Mouse (Mus musculus): ENCODE data around the gene Foxp4. TPM values are rescaled to one million over a fixed set of nuclear protein-coding genes. Genes with fewer than 3 reads are reported as not detected.
A peak's percentile ranks its signal among the peaks of the same experiment; 100 is the strongest.

Foxp4 gene
- polyA plus RNA-seq, 1 experiment: 100 TPM

DNA sequence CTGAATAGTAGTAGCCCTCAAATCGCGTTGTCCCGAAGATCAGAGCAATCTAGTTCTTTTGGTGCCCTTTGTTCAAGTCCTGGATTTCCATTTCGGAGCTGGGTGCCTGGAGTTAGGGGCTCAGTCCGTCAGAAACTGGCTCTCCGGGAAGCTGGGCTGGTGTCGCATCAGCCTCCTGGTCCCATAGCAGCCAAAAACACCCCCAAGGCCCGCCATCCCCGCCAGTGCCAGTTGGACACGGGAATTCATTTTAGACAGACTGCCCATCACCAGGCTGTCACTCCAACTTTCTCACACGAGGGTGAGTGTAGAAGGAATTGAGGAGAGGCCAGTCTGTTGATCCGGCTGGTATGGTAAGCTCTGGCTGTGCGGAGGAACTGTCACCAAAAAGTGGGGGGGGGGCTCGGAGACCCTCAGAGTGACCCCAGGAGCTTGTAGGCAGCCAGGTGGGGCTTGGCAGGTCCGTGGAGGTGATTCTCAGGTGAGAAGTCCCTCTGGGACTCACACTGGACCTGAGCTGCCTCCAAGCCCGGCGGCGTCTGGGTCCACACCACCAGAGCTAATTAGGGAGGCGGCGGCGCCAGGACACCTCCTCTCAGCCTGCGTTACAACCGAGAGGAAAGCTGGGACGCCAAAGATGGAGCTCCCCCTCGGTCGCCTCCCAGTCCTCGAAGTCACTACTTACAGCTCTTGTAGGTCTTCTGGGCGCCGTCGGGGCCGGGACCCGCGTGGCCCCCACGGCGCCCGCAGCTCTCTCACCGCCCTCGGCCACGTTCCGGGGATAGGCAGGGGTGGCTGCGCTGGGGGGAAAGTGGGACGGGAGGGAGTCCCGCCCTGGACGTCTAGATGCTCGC is 90.6 kb downstream of the Foxp4 start:
- peak; percentile 20 for DNase-seq
- H3K4me3 ChIP-seq (replicated peaks; ENCODE audit: extremely low read depth, low read depth, low read length): peak overlapping the region; percentile 70
- no peak for TF ChIP-seq POLR2A (IDR thresholded peaks at IDR 0.05; ENCODE audit: borderline replicate concordance, extremely low read depth, low read depth, low read length)
- WGBS: 1% methylated on average over 45 of the region's 45 CpGs
- H3K4me1 ChIP-seq (ENCODE audit: control insufficient read depth, insufficient read depth, low read length): peaks cover 3% of the 10 kb centered on the region; the same call in 1 of the 2 replicates

DNA sequence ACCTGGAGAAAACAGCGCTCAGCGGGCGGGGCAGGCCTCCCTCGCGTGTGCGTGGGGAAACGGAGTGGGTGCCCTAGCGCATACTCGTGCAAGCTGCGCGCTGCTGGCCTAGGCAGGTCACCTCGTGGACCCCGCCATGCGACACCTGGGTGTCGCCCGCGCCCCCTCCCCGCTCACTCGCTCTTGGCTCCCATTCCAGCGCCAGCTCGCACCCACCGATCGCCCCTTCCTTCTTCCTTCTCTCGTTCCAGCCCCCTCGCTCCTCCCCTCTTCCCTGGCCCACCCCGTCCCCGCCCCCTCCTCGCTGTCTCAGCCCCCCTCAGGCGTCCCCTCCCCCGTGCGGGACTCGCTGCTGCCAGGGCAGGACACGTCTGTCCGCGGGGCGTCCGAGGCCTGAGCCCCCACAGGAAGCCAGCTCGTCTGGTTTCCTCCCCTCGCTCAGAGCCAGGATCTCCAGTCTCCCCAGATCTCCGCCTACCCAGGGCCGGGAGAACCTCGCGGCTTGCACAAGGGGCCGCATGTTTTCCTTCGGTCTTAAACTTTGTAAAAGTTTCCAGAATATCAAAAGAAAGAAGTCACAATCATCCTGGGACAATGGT is 91.3 kb downstream of the Foxp4 start:
- peak overlapping the region; percentile 70 for H3K4me3 ChIP-seq (replicated peaks; ENCODE audit: extremely low read depth, low read depth, low read length)
- 1% methylated on average over 42 of the region's 45 CpGs for WGBS
- peak; percentile 42 for DNase-seq
- H3K4me1 ChIP-seq (ENCODE audit: control insufficient read depth, insufficient read depth, low read length): peaks cover 3% of the 10 kb centered on the region; the same call in 1 of the 2 replicates
- TF ChIP-seq POLR2A (IDR thresholded peaks at IDR 0.05; ENCODE audit: borderline replicate concordance, extremely low read depth, low read depth, low read length) (no peak), CTCF (IDR thresholded peaks at IDR 0.05; ENCODE audit: insufficient read depth, low read length) (no peak)

DNA sequence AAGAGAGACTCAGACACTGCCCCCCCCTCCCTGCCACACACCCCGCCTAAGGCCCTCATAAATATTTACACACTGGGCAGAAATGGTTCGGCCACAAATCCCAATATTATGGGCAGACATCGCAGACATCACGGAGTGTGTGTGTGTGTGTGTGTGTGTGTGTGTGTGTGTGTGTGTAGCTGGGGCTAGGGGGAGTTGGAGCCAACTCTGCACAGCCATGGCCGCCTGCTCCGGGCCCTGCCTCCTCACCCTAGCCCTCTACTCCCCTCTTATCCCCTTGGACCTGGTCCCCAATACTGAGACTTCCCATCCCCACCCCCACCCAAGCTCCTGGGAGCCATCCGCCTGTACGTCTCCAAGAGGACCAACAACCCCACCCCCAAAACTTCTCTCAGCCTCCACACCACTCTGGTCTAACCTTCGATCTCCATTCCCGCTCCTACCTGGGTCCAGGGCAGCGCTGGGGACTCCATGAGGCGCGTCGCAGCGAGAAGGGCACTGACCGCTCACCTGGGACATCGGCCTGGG is 91.9 kb downstream of the Foxp4 start:
- TF ChIP-seq POLR2A (IDR thresholded peaks at IDR 0.05; ENCODE audit: borderline replicate concordance, extremely low read depth, low read depth, low read length): 0 out of 2 replicates have a peak, but pooled peaks have one; percentile 14
- TF ChIP-seq CTCF (IDR thresholded peaks at IDR 0.05; ENCODE audit: insufficient read depth, low read length): no peak
- 6% methylated on average over 17 of the region's 17 CpGs for WGBS
- peaks cover 3% of the 10 kb centered on the region; the same call in 1 of the 2 replicates for H3K4me1 ChIP-seq (ENCODE audit: control insufficient read depth, insufficient read depth, low read length)
- no peak for DNase-seq
- H3K4me3 ChIP-seq (replicated peaks; ENCODE audit: extremely low read depth, low read depth, low read length): peak overlapping the region; percentile 70

DNA sequence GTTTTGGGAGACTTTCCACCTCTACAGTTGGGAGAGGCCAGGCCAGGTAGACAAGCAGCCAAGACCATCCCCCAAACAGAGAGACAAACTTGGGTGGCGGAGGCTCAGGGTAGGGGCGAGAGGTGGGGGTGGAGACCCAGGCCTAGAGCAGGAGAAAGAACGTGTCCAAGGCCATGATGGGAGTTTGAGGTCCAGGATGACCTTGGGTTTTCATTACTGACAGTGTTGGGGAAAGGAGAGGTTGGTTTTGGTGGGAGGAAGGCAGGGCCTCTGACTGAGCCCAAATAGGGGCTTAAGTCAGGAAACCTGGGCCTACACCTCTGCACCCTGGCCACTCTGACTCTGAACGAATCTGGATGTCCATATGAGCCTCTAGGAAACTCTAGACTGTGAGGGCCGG is 92.7 kb downstream of the Foxp4 start:
- 71% methylated on average over 5 of the region's 5 CpGs for WGBS
- Histone ChIP-seq H3K4me1 (ENCODE audit: control insufficient read depth, insufficient read depth, low read length) (peaks cover 3% of the 10 kb centered on the region; the same call in 1 of the 2 replicates), H3K4me3 (replicated peaks; ENCODE audit: extremely low read depth, low read depth, low read length) (no peak overlapping the region)
- no peak for DNase-seq
- TF ChIP-seq POLR2A (IDR thresholded peaks at IDR 0.05; ENCODE audit: borderline replicate concordance, extremely low read depth, low read depth, low read length) (no peak), CTCF (IDR thresholded peaks at IDR 0.05; ENCODE audit: insufficient read depth, low read length) (no peak)

DNA sequence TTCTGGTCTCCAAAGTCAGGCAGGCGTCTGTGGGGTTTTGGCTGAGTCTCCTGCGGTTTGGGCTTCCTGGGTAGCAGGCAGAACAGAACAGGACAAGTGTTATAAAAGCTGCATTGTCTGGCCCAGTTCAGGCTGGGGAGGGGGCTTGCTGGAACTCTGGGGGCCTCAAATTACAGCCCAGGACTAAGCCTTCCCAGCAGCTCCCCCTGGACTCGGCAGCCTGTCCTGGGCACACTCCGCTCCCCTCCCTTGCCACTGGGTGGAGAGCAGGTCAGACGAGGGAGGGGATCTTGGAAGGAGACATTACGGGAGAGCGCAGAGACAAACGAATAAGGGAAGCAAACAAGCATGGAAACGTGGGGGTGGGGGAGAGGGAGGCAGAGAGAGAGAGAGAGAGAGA is 93.3 kb downstream of the Foxp4 start:
- Histone ChIP-seq H3K4me3 (replicated peaks; ENCODE audit: extremely low read depth, low read depth, low read length) (no peak overlapping the region), H3K4me1 (ENCODE audit: control insufficient read depth, insufficient read depth, low read length) (peaks cover 3% of the 10 kb centered on the region; the same call in 1 of the 2 replicates)
- WGBS: 46% methylated on average over 9 of the region's 9 CpGs
- DNase-seq: no peak
- TF ChIP-seq CTCF (IDR thresholded peaks at IDR 0.05; ENCODE audit: insufficient read depth, low read length): no peak
- TF ChIP-seq POLR2A (IDR thresholded peaks at IDR 0.05; ENCODE audit: borderline replicate concordance, extremely low read depth, low read depth, low read length): no peak

DNA sequence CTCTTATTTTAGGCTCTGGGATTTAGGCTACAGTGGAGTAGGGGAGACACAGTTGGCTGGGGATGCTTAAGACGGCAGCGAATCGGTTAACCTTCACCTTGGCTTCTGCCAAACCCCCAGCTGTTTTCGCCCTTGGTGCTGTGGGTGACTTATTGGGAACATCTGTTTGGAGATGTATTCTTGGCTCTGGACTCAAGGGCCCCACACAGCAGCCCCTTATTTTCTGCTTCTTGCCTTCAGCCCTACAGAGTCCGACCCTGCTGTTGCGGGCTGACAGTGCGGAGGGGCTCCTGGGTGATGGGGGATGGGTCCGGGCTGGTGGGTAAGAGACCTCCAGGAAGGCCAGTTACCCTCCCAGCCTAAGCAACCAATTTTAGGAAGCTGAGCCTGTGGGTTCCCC is 103.1 kb downstream of the Foxp4 start:
- Histone ChIP-seq H3K4me3 (replicated peaks; ENCODE audit: extremely low read depth, low read depth, low read length) (no peak overlapping the region), H3K4me1 (ENCODE audit: control insufficient read depth, insufficient read depth, low read length) (no peaks in the 10 kb centered on the region)
- TF ChIP-seq POLR2A (IDR thresholded peaks at IDR 0.05; ENCODE audit: borderline replicate concordance, extremely low read depth, low read depth, low read length): no peak
- no peak for TF ChIP-seq CTCF (IDR thresholded peaks at IDR 0.05; ENCODE audit: insufficient read depth, low read length)
- 73% methylated on average over 8 of the region's 8 CpGs for WGBS
- no peak for DNase-seq

DNA sequence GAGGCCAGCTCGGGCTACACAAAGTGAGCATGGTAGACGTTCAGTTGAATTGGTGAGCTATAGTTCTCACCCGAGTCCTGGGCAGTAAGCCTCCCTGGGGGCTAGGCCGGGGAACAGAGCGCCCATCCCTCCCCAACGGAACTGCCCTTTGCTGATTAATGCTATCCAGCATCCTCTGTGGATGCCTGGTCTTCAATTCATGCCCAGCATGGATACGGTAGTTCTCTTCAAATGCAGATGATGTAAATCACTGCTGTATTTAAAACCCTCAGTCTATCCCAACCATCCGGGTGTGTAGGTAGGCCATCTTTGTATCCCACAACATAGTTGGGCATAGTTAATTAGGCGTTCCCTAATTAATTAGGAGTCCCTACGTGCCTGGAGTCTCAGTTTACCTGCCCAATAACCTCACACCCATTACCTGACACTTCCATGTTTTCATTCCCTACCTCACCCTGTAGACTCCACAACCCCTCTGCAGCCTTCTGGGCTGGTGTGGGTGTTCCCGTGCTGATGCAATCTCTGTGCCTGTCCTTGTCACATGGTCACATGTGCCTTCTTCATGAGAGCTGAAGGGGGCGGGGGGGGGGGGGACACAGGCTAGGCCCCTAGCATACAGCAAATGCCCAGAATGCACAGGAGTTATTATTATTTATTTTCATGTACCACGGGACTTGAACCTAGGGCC is 106.3 kb downstream of the Foxp4 start:
- no peak overlapping the region for H3K4me3 ChIP-seq (replicated peaks; ENCODE audit: extremely low read depth, low read depth, low read length)
- DNase-seq: no peak
- H3K4me1 ChIP-seq (ENCODE audit: control insufficient read depth, insufficient read depth, low read length): peaks cover 4% of the 10 kb centered on the region
- no peak for TF ChIP-seq CTCF (IDR thresholded peaks at IDR 0.05; ENCODE audit: insufficient read depth, low read length)
- TF ChIP-seq POLR2A (IDR thresholded peaks at IDR 0.05; ENCODE audit: borderline replicate concordance, extremely low read depth, low read depth, low read length): no peak
- WGBS: 91% methylated on average over 13 of the region's 13 CpGs

Other genes with a start within 250 kb of the Foxp4 start
- gene Tomm6, start 236.3 kb downstream of the Foxp4 start, polyA plus RNA-seq (2012; rRNA removed): 94.7 and 101 TPM in 2 replicates
- 15.2 and 17.2 TPM in 2 replicates for gene Frs3, start 235.6 kb downstream of the Foxp4 start, polyA plus RNA-seq (2012; rRNA removed)
- 0.72 and 0.87 TPM in 2 replicates for gene Gm21981, start 230.2 kb downstream of the Foxp4 start, polyA plus RNA-seq (2012; rRNA removed)
- 3.3 and 3.9 TPM in 2 replicates for gene Prickle4, start 229.9 kb downstream of the Foxp4 start, polyA plus RNA-seq (2012; rRNA removed)
- 1.9 and 2.0 TPM in 2 replicates for gene Pgc, start 197.8 kb downstream of the Foxp4 start, polyA plus RNA-seq (2012; rRNA removed)
- gene Tfeb, start 187.6 kb downstream of the Foxp4 start, polyA plus RNA-seq (2012; rRNA removed): 43.4 and 51.1 TPM in 2 replicates
- 38.8 and 51.1 TPM in 2 replicates for gene Mdfi, start 90.0 kb downstream of the Foxp4 start, polyA plus RNA-seq (2012; rRNA removed)
- not detected in 2 replicates for gene 1700122O11Rik, start 113.6 kb upstream of the Foxp4 start, polyA plus RNA-seq (2012; rRNA removed)
- not detected in 2 replicates for gene 1700067P10Rik, start 164.7 kb upstream of the Foxp4 start, polyA plus RNA-seq (2012; rRNA removed)
- gene 9830107B12Rik, start 221.6 kb upstream of the Foxp4 start, polyA plus RNA-seq (2012; rRNA removed): 0.09 and 0.15 TPM in 2 replicates
- gene A530064D06Rik, start 242.6 kb upstream of the Foxp4 start, polyA plus RNA-seq (2012; rRNA removed): 0.55 and 0.71 TPM in 2 replicates

Data from lung, adult 2 months (tissue).